Mouse (Mus musculus) c-Kit-negative CD71-positive TER-119-positive erythroid progenitor cells, embryonic 14.5 days (primary cell): ENCODE data around the gene AC161166.1.
A peak's percentile ranks its signal among the peaks of the same experiment; 100 is the strongest.

ENCODE experiments used
- DNase-seq: peaks from one replicate; pipeline ENCODE4 v3.0.0-alpha.2; 2013; ENCODE audit warnings: low read depth, low spot score

Gene AC161166.1

DNA sequence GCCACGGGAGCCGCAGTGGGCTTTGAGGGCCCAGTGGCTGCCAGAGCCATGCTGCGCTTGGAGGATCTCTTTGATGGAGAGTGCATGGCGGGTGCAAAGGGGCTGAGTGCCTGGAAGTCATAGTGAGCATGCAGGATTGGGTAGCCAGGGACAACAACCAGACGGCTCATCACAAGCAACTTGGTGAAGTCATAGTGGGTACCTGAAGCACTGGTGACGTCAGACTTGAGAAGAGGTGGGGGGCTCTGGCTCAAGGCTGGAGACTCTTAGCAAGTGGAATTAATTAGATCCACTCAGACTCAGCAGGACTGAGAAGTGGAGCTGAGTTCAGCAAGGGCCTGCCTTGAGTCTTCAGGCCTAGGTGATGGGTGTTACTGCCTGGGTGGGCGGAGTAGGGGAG lies at the start of gene AC161166.1:
AC161166.1 (minus strand) TSS at position 101 of the 400 bp plus-strand sequence.
- no peak for DNase-seq

DNA sequence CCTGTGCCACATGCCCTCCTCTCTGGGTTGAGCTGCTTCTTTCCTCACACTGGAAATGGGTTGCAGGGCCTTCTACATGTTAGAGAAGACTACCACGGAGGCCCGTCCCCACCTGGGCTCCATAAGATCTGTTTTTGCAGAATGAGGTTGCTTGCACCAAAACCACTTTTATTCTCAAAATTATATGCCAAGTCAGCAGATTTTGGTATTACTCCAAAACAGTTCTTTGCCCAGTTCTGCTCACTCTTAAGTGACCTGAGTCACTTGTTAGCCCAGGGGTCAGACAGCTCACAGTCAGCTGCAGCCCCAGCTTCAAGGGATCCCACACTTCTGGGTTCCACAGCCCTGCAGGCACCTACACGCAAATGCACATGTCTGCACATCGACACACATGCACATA lies 49.2 kb upstream of the AC161166.1 start:
- no peak for DNase-seq

DNA sequence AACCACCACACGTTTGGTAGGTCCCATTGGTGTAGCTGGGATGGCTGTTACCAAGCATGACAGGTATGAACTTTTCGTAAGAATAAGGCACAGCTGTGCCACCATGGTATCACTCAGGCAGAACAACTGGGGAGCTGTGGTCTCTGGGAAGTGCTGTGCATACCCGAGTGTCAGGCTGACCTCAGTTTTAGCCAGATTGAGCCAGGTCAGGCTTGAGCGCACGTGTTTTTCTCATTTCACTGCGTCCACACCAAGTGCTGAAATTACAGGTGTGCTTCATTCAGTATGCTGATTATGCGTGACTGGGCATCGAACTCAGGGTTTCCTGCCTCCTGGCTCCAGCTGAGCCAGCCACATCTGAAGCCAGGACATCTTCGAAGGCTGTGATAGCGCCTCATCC lies 43.5 kb upstream of the AC161166.1 start:
- no peak for DNase-seq

DNA sequence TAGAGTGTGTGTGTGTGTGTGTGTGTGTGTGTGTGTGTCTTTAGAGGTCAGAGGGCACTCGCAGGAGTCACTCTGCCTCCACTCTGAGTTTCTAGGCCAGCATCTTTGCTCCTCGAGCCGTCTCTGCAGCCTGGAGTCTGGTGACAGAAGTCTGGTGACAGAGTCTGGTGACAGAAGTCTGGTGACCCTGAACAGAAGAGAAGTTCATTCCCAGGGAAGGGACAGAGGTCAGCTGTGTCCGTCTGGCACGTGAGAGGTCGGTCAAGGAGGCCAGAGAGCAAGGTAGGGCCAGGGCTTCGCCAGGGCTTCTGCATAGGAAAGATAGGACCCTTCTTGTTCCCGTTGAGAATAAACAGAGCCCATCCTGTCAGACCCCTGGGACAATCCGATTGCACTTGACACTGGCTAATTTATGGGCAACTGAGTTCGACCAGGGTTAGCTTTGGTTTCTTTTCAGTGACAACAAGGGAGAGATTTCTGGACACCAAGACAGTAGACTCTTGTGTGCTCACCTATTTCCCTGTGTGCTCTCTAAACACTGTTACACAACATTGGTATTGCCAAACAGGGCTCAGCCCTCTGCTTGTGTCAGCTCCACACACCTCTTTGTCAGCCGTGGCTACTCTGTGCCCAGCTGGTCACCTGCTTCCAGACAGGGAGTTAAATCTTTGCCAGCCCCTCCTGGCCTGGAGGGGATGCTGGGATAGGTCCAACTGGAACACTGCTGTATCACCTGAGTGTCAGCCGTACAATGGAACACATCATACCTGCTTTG lies 39.9 kb upstream of the AC161166.1 start:
- no peak for DNase-seq

DNA sequence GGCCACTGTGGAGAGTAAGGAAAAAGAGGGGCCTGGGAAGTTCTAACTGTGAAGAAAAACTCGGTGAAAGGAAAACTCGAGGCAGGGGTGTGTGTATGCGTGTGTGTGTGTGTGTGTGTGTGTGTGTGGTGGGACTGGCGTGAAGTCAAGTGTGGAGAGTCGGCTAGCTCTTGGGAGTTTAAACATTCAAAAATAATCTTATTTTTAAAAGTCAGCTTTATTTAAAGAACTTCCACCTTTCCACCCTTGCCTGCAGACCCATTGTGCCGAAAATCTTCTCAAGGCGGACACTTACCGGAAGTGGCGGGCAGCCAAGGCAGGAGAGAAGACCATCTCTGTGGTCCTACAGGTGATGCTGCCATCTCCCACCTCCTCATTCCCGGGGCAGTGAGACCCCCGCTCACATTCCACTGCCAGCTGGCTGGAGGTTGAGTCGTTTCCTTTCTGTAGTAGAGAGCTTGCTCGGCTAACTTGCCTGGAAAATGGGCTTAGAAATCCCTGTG lies 35.3 kb upstream of the AC161166.1 start:
- DNase-seq: no peak

DNA sequence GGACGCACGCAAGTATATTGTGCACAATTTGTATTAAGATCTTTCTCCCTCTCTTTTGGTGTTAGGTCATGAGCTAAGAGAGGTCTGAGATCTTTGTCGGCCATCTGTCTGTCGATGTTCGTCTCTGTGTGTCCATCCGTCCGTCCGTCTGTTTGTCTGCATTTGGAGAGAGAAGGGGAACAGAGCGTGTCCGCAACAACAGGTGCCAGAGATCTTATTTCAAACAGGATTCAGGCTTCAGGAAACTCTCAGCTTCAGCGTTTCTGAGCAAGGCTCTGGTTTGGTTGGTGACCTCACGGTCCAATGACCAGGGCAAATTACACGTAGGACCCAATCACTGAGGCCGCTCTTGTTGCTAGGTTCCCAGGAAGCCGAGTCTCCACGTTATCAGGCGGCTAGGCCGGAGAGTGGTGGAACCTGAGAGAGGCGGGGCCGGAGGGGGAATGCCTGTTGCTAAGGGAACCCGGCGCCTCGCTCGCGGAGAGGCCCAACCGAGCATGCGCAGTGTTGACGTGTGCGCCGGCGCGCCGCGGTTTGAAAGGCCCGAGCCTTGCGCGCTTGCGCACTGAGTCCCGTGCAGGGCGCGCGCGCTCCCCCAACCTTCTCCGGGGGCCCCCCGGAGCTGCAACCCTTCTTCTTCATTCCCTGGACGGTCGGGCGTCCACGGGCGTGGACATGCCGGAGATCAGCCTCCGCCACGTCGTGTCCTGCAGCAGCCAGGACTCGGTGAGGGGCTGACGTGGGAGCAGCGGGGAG lies 34.6 kb upstream of the AC161166.1 start:
- peak; percentile 97 for DNase-seq

DNA sequence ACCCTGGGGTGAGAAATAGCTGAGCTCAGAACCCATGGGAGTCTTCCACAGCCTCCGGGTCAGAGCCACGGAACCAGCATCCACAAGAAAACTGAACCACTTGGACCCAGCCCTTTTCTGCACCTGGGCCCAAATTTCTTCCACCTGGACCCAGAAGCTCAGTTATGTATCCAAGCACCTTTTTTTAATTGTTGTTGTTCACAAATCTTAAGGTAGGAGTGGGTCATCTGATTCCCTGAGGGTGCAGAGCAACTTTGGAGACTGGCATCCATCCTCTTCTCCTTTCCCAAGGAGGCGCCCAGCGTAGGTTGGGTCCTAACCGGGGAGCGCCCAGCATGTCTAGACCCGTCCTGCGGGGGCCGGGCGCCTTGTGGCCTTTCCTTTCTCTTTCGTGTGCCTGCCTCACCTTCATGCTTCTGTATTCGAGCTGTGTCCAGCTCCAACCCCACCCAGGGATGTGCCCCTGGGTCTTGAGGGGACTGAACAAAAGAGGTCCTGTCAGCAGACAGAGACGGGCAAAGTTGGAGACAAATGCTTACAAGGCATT lies 33.9 kb upstream of the AC161166.1 start, which contains the start of the genes Pinlyp and Xrcc1:
Pinlyp (minus strand) TSS at position 51 of the 547 bp plus-strand sequence.
Xrcc1 (plus strand) TSS at position 222 of the 547 bp plus-strand sequence.
- no peak for DNase-seq

DNA sequence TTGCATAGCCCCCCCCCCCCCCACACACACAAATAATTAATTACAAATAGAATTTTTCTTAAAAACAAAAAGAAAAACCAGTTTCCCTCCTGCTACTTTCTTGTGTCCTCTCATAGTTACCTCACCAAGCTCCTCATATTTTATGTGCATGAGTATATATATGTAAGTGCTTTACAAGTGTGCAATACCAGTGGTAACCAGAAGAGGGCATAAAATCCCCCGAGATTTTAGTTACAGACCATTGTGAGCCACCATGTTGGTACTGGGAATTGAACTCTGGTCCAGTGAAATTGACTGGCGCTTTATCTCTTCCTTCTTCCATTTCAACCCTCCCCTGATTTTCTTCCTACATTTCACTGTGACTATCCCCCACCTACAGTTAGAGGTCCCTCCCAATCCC lies 32.3 kb upstream of the AC161166.1 start:
- DNase-seq: no peak

DNA sequence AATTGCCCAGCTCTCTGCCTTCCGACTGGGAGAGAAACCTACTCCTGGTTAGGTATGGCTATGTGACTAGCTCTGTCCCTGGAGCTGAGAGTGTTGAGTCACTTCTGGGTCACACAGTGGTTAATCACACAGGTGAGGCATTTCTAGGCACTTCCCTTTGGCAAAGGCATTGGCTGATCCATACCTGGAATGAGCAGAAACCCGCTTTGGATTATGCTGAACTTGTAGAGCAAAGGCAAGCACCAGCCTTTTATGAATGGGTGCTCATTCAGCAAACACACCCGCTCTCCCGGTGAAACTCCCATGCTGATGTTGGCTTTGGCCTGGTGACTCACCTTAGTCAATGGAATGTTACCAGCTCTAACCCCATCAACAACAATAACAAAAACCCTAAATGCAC lies 27.4 kb upstream of the AC161166.1 start:
- DNase-seq: no peak

DNA sequence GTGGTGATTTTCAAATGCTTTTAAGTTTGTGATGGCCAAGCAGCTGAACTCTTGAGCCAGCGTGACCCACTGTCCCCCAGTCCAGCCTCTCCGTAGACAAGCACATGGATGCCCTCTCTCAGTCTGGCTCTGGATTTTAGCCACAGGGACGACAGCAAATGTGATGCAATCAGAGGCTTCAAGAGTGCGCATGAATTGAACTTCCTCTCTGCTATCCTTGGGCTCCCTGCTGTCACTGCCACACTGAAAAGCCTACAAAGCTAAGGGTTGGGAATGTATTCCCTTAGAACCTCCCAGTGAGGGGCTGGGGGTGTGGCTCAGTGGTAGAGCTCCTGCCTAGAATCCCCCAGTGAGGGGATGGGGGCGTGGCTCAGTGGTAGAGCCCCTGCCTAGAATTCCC lies 26.4 kb upstream of the AC161166.1 start:
- no peak for DNase-seq

DNA sequence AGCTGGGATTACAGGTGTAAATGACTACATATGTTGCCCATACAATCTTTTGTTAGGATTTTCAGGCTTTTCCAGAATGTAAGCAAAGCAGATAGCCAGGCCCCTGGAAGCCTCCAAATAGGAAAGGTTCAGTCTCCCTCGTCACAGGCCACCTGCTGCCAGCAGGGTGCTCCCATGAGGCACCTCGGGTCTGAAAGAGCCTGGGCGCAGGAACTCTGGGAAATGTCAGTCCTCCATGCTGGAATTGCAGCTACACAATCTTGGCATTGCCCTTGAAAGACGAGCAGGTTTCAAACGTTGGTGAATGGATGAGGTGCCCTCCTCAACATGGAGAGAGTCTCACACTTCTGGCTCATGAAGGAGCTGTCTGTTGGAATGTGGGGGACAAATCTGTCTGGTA lies 25.9 kb upstream of the AC161166.1 start:
- no peak for DNase-seq

DNA sequence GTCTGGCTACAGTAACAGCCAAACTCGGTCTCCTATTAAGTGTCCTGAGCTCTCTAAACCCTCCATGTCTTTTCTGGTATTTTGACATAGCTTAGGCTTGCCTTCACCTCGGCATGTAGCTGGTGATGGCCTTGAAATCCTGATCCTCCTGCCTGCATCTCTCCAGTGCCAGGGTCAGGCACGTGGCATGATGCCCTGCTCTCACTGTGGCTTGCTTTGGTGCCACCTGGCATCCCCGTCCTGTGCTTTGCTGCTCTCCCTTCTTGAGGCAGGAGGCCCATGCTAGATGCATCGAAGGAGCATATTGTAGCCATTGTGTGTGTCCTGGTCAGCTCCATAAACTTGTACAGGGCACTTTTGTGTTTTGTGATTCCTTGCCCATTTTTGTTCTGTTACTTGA lies 25.3 kb upstream of the AC161166.1 start:
- DNase-seq: no peak

DNA sequence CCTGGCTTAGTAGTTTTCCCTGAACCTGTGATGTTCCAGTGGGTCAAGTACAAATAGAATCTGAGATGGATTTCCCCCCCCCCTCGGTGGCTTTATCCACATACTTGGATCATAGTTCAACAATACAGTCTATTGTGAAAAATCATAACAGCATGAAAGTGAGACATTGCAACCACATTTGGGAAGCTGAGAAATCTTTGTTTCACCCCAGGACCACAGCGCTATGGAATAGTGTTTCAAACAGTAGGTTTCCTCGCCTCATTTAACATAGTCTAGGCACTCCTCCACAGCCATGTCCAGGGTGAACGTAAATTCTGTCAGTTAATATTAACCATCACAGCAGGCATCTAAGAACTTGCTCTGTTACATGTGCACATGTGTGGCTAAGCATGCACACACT lies 24.8 kb upstream of the AC161166.1 start:
- DNase-seq: no peak

DNA sequence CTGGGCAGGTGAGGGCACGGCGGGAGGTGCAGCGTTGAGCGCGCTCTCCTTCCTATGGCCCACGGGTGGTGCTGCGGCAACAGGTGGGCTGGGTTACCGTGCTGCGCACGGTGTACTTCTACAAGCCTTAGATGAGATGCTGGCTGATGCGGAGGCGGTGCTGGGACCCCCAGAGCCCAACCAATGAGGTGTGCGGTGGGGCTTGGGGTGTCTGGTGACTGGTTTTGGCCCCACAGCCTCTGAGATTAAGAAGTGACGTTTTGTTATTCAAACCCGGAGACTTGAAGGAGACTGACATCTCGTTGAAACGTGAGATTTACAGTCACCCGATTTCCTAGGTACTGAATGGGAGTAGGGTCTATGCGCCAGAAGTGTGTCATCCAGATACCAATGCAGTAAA lies 22.0 kb upstream of the AC161166.1 start:
- DNase-seq: no peak

DNA sequence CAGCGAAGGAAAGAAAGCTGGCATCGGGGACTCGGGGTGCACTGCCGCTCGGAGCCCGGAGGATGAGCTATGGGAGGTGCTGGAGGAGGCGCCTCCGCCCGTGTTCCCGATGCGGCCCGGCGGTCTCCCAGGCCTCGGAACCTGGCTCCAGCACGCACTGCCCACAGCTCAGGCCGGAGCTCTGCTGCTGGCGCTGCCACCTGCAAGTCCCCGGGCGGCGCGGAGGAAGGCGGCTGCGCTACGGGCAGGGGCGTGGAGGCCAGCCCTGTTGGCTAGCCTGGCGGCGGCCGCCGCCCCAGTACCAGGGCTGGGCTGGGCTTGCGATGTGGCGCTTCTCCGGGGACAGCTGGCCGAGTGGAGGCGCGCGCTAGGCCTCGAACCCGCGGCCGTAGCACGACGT lies 21.6 kb upstream of the AC161166.1 start:
- no peak for DNase-seq

DNA sequence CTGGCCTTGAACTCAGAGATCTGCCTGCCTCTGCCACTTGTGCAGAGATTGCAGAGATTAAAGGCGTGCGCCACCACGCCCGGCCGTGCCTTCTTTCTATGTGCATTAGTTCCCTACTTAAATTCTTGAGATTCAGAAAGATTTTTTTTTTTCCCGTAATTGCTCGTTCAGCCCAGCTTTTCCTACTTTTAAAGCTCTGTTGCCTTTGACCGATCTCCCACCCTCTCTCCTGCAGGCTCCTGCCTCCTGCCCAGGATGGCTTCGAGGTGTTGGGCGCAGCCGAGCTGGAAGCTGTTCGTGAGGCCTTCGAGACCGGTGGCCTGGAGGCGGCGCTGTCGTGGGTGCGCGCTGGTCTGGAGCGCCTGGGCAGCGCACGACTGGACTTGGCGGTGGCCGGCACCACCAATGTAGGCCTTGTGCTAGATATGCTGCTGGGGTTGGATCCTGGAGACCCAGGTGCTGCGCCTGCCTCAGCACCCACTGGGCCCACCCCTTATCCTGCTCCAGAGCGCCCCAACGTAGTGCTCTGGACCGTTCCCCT lies 20.8 kb upstream of the AC161166.1 start:
- no peak for DNase-seq

DNA sequence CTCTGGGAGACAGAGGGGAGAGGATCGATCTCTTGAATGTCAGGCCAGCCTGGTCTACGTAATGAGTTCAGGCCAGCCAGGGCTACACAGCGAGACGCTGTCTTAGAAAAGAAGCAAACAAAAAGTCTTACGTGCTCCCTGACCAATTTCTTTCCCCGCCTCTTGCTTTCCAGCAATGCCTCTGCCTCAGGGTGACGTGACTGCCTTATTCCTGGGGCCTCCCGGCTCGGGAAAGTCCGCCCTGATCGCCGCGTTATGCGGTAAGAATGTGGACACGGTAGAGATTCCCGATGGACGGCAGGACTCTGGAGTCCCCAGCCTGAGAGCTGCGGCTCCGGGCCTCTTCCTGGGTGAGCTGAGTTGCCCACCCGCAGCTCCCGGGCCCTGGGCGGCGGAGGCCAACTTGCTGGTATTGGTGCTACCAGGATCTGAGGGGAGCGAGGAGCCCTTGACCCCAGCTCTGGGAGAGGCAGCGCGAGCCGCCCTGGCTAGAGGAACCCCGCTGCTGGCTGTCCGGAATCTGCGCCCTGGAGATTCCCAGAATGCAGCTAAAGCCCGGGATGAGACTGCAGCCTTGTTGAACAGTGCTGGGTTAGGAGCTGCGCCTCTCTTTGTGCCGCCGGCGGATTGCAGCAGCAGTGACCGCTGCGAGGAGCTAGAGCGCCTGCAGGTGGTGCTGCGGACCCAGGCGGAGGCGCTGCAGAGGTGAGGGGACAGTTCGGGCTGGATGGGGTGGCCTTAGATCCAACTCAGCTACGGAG lies 19.1 kb upstream of the AC161166.1 start:
- DNase-seq: peak; percentile 37

DNA sequence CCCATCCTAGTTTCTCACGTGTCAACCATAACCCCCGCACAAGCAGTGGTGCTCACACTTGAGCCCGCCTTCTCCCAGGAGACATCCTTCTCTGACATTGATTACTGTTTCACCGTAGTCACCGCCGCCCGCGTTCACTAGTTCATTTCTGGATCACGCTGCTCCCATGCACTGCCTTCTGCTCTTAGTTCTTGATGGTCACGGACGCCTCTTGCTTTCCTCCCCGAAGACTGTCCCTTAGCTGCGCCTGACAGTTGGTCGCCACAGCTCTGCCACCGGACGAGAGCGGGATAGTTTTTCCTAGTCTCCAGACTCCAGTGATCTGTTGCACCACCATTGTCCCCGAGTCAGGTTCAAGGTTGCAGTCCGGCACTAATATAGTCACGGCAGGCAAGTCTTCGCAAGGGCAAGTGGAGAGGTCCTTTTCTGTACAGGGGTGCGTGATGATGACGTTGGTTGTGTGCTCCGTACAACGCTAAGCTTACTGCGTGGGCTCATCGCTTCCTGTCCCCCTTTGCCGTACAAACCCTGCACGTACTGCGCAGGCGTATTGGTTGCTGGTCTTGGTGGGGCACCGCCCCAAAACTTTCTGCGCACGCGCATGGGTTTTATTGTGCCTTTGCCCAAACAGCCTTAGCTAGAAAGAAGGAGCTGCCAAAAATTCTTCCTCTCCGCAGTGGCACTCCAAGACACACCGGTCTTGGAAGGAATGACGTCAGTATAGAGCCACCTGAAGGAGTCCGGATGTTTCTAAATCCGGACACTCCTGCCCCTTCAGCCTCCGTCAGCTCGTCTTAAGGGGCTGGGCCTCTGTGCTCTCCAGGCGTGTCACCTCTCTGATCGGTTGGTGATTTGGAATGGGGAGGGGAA lies 18.0 kb upstream of the AC161166.1 start, which contains the start of gene Irgq:
Irgq (plus strand) TSS at position 628 of the 870 bp plus-strand sequence.
- peak; percentile 92 for DNase-seq

DNA sequence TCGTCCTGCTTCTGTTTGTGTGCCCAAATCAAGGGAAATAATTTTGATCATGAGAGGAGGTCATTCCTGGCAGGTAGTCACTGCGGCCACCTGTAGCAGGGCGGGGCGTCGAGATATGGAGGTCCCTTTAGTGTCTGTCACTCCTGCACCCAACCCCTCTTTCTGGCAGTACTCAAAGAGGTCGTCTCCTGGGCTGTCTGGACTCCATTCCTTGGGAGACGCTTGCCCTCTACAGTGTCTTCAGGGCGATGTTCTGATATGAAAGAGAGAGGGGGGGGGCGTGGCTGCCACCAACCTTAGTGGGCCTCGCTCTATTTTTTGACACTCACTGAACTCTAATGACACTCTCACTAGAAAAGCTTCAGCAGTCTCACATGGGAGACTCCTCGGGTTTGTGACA lies 17.3 kb upstream of the AC161166.1 start:
- DNase-seq: no peak

DNA sequence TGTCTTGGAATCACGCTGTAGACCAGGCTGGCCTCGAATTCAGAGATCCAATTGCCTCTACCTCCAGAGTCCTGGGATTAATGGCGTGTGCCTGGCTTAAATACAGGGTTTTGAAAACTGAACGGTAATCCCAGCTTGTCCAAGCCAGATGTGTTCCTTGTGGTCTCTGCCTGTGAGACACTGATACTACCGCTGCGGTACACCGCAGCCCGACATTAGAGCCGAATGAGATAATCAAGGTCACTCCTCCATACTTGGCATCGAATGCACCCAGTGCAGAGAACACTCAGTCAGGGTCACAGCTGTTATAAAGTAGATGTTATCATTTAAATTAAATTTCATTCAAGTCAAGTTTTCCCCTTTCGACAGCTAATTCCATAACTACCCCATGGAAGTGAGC lies 16.6 kb upstream of the AC161166.1 start:
- no peak for DNase-seq
